Mouse (Mus musculus) liver, adult 2 months (tissue): Measurements from ENCODE around the gene Gm28051.

Source experiments
- CTCF ChIP-seq: fragments of 200-500 bp; IDR thresholded peaks from 2 replicates; pipeline ENCODE4 v1.5.1; 2011; ENCODE audit warnings: low read depth, low read length, control low read depth
- POLR2A ChIP-seq: fragments of 200-500 bp; IDR thresholded peaks from 2 replicates; pipeline ENCODE4 v1.6.1; 2011; ENCODE audit warnings: low read length, control low read depth; ENCODE audit not compliant: insufficient read depth; ENCODE audit errors: extremely low read depth

GRCm38 (mm10) chr12:102705216-102705871 lies 52.2 kb downstream of the Gm28051 start:
- TF ChIP-seq CTCF: peak; percentile 79
- TF ChIP-seq POLR2A: no peak
